Mouse (Mus musculus) liver, adult 2 months (tissue): Measurements from ENCODE around the gene Mymx. TPM values are rescaled to one million over a fixed set of nuclear protein-coding genes. Genes with fewer than 3 reads are reported as not detected.

Experiments used
- DNase-seq: peaks from one replicate; pipeline ENCODE4 v3.0.0-alpha.2; 2011; ENCODE audit warnings: low read depth, low spot score; ENCODE audit errors: extremely low read depth
- H3K27ac ChIP-seq: fragments of 200-500 bp; replicated peaks from 2 replicates; pipeline ENCODE4 v1.5.1; 2012; ENCODE audit warnings: low read depth, mild to moderate bottlenecking, control low read depth, inconsistent platforms, low read length; ENCODE audit not compliant: insufficient read depth
- H3K27me3 ChIP-seq: fragments of 200-500 bp; 2 replicates; pipeline ENCODE4 v1.6.1; 2012; ENCODE audit warnings: mild to moderate bottlenecking, moderate library complexity, low read length, inconsistent platforms; ENCODE audit not compliant: control insufficient read depth, insufficient read depth
- H3K36me3 ChIP-seq: fragments of 200-500 bp; 2 replicates; pipeline ENCODE4 v1.6.1; 2012; ENCODE audit warnings: low read length, inconsistent platforms; ENCODE audit not compliant: control insufficient read depth, insufficient read depth
- H3K4me1 ChIP-seq: fragments of 200-500 bp; 2 replicates; pipeline ENCODE4 v1.6.1; 2011; ENCODE audit warnings: low read length; ENCODE audit not compliant: control insufficient read depth, insufficient read depth
- H3K4me3 ChIP-seq: fragments of 200-500 bp; 2 replicates; pipeline ENCODE4 v1.5.1; 2011; ENCODE audit warnings: low read depth, mild to moderate bottlenecking, control low read depth, low read length, moderate library complexity; ENCODE audit not compliant: insufficient read depth
- H3K79me2 ChIP-seq: fragments of 200-500 bp; 2 replicates; pipeline ENCODE4 v1.6.1; 2012; ENCODE audit warnings: inconsistent platforms, mild to moderate bottlenecking, low read length, moderate library complexity; ENCODE audit not compliant: control insufficient read depth, insufficient read depth
- H3K9ac ChIP-seq: fragments of 200-500 bp; 2 replicates; pipeline ENCODE4 v1.6.1; 2012; ENCODE audit warnings: low read depth, mild to moderate bottlenecking, control low read depth, inconsistent platforms, low read length
- CTCF ChIP-seq: fragments of 200-500 bp; IDR thresholded peaks from 2 replicates; pipeline ENCODE4 v1.5.1; 2011; ENCODE audit warnings: low read depth, low read length, control low read depth
- POLR2A ChIP-seq: fragments of 200-500 bp; IDR thresholded peaks from 2 replicates; pipeline ENCODE4 v1.6.1; 2011; ENCODE audit warnings: low read length, control low read depth; ENCODE audit not compliant: insufficient read depth; ENCODE audit errors: extremely low read depth
- WGBS: fragments of 180-500 bp; shearing (Covaris S2); methylation state at CpG from one replicate; pipeline ENCODE4 v1.1.7; 2018; 5-methylcytosine and 5-hydroxymethylcytosine counted together
- polyA plus RNA-seq: library from polyadenylated mRNA; depleted of rRNA; stranded (reverse); fragments of >200 nt; gene quantifications from 2 replicates; pipeline ENCODE4 v1.2.3, GENCODE M21; 2012
- total RNA-seq: library from RNA; depleted of rRNA; stranded (reverse); fragments of >200 nt; gene quantifications from 2 replicates; pipeline ENCODE4 v1.2.3, GENCODE M21; 2014

Mymx gene
- total and polyA plus RNA-seq, 2 experiments, result not detected

GRCm38 (mm10) chr17:45580958-45581477 is 20.9 kb downstream of the Mymx start:
- H3K4me3 ChIP-seq, result no peak overlapping the region
- H3K79me2 ChIP-seq, result no peaks in the 10 kb centered on the region
- no peak overlapping the region for H3K9ac ChIP-seq
- TF ChIP-seq POLR2A (no peak), CTCF (no peak)
- WGBS, result 34% methylated on average over 12 of the region's 12 CpGs
- peaks cover under 1% of the 10 kb centered on the region for H3K36me3 ChIP-seq
- H3K27ac ChIP-seq, result no peak overlapping the region
- DNase-seq, result no peak
- peaks cover 17% of the 10 kb centered on the region for H3K4me1 ChIP-seq
- no peaks in the 10 kb centered on the region for H3K27me3 ChIP-seq

- Histone ChIP-seq H3K9ac (no peak overlapping the region), H3K27ac (no peak overlapping the region), H3K79me2 (no peaks in the 10 kb centered on the region), H3K36me3 (no peaks in the 10 kb centered on the region), H3K27me3 (no peaks in the 10 kb centered on the region), H3K4me1 (peaks cover 12% of the 10 kb centered on the region), H3K4me3 (no peak overlapping the region)
- DNase-seq, result no peak
- whole genome bisulfite sequencing, result 83% methylated on average over 4 of the region's 4 CpGs
- no peak for TF ChIP-seq CTCF
- TF ChIP-seq POLR2A, result no peak
These were observed 22.3 kb downstream of the Mymx start for GRCm38 (mm10) chr17:45579554-45579953.

- Histone ChIP-seq H3K79me2 (no peaks in the 10 kb centered on the region), H3K4me1 (peaks cover 11% of the 10 kb centered on the region), H3K27me3 (no peaks in the 10 kb centered on the region), H3K4me3 (no peak overlapping the region), H3K36me3 (no peaks in the 10 kb centered on the region), H3K9ac (no peak overlapping the region), H3K27ac (no peak overlapping the region)
- 70% methylated on average over 7 of the region's 7 CpGs for WGBS
- peak; percentile 43 for DNase-seq
- no peak for TF ChIP-seq POLR2A
- peak; percentile 31; the same call in 1 of the 2 replicates for TF ChIP-seq CTCF
These were observed 23.1 kb downstream of the Mymx start for GRCm38 (mm10) chr17:45578843-45579242.

GRCm38 (mm10) chr17:45578242-45578641 is 23.7 kb downstream of the Mymx start:
- WGBS, result 72% methylated on average over 5 of the region's 5 CpGs
- Histone ChIP-seq H3K9ac (no peak overlapping the region), H3K79me2 (no peaks in the 10 kb centered on the region), H3K4me3 (no peak overlapping the region), H3K27me3 (no peaks in the 10 kb centered on the region), H3K27ac (no peak overlapping the region), H3K36me3 (no peaks in the 10 kb centered on the region), H3K4me1 (peaks cover 8% of the 10 kb centered on the region)
- no peak for TF ChIP-seq CTCF
- no peak for TF ChIP-seq POLR2A
- no peak for DNase-seq

GRCm38 (mm10) chr17:45575123-45575897 is 26.6 kb downstream of the Mymx start:
- Histone ChIP-seq H3K4me3 (no peak overlapping the region), H3K27me3 (no peaks in the 10 kb centered on the region), H3K9ac (no peak overlapping the region), H3K27ac (peak overlapping the region; percentile 99), H3K4me1 (peaks cover 17% of the 10 kb centered on the region), H3K36me3 (peaks cover 14% of the 10 kb centered on the region), H3K79me2 (peaks cover 8% of the 10 kb centered on the region)
- TF ChIP-seq CTCF (no peak), POLR2A (no peak)
- DNase-seq, result no peak
- WGBS, result 91% methylated on average over 8 of the region's 8 CpGs

GRCm38 (mm10) chr17:45574129-45574761 is 27.7 kb downstream of the Mymx start:
- Histone ChIP-seq H3K4me3 (peak overlapping the region; percentile 72), H3K27me3 (no peaks in the 10 kb centered on the region), H3K4me1 (peaks cover 23% of the 10 kb centered on the region), H3K36me3 (peaks cover 25% of the 10 kb centered on the region), H3K9ac (peak overlapping the region; percentile 95), H3K79me2 (peaks cover 8% of the 10 kb centered on the region), H3K27ac (peak overlapping the region; percentile 99)
- WGBS, result 2% methylated on average over 17 of the region's 17 CpGs
- TF ChIP-seq POLR2A (0 out of 2 replicates have a peak, but pooled peaks have one; percentile 12), CTCF (no peak)
- peak; percentile 79 for DNase-seq
